Mouse (Mus musculus): Measurements from ENCODE around the gene Gm28891. TPM values are rescaled to one million over a fixed set of nuclear protein-coding genes. Genes with fewer than 3 reads are reported as not detected.
"Not testable (repeated sequence)": the region's sequence is repeated elsewhere in the genome, so short reads cannot be mapped to it uniquely, and the experiment has no call there.

Gm28891 gene
- polyA plus RNA-seq (2012; rRNA removed): not detected in 2 replicates

- not testable (repeated sequence) for DNase-seq (ENCODE audit: extremely low spot score in 1 of 2, low spot score in 1 of 2)
These were observed at the start of gene Gm28891 for GRCm38 (mm10) chrY:60240902-60241301. TSS of gene Gm28891 (plus strand) at chrY:60241202.
